ENCODE assay signal across 19 mouse cellular contexts in genomic region chr3:109654386-109654785, GRCm38 (mm10).
"Had no signal": no experiment of that assay in that cellular context is flagged by ENCODE, and none has a peak within 500 bp of the region (broad histone marks: within the 10 kb centered on the region; RNA-seq: fewer than 3 reads in every experiment).

No protein-coding gene starts in this region.

- H3K4me2 ChIP-seq: lung, embryonic 15.5 days; midbrain, embryonic 11.5 days; midbrain, embryonic 13.5 days; midbrain, embryonic 15.5 days; neural tube, embryonic 12.5 days had no signal

- H3K9me3 ChIP-seq: lung, embryonic 15.5 days; megakaryocyte, embryonic 14.5 days; midbrain, embryonic 13.5 days; midbrain, embryonic 15.5 days; neural tube, embryonic 12.5 days had no signal

- H3K4me3 ChIP-seq: lung, embryonic 15.5 days; megakaryocyte, embryonic 14.5 days; midbrain, embryonic 13.5 days; midbrain, embryonic 15.5 days; neural tube, embryonic 12.5 days had no signal

- H3K27ac ChIP-seq: lung, embryonic 15.5 days; macrophage; midbrain, embryonic 13.5 days; midbrain, embryonic 15.5 days; neural tube, embryonic 12.5 days had no signal

- H3K36me3 ChIP-seq: lung, embryonic 15.5 days; midbrain, embryonic 13.5 days; midbrain, embryonic 15.5 days; neural tube, embryonic 12.5 days had no signal

- H3K9ac ChIP-seq: lung, embryonic 15.5 days; midbrain, embryonic 13.5 days; midbrain, embryonic 15.5 days; neural tube, embryonic 12.5 days had no signal

- H3K4me1 ChIP-seq: lung, embryonic 15.5 days; megakaryocyte, embryonic 14.5 days; midbrain, embryonic 13.5 days; midbrain, embryonic 15.5 days; neural tube, embryonic 12.5 days had no signal

- DNase-seq: lung, adult 2 months; lung, postnatal 14 days; lung, postnatal 36 days; retina, postnatal 1 day; right cerebral cortex, adult 18-20 months; right cerebral cortex, postnatal 25 days; right cerebral cortex, postnatal 4 days; spleen, adult 18-20 months; thymus, adult 18-20 months; thymus, postnatal 14 days; thymus, postnatal 36 days had no signal

- H3K27me3 ChIP-seq: lung, embryonic 15.5 days; megakaryocyte, embryonic 14.5 days; midbrain, embryonic 13.5 days; midbrain, embryonic 15.5 days; neural tube, embryonic 12.5 days had no signal

- ATAC-seq: lung, postnatal 0 days; midbrain, embryonic 13.5 days; midbrain, embryonic 15.5 days had no signal
